Mouse (Mus musculus): ENCODE results near the gene Phldb1.

GRCm38 (mm10) chr9:44772392-44772749 is 37.4 kb upstream of the Phldb1 start:
- TF ChIP-seq CEBPB (IDR thresholded peaks at IDR 0.05; ENCODE audit: insufficient read depth, poor library complexity, severe bottlenecking) = no peak
- TF ChIP-seq POLR2A (IDR thresholded peaks at IDR 0.05; ENCODE audit: insufficient read length, low read depth) = no peak

All from myocyte (in vitro differentiated cells).